Mouse (Mus musculus) midbrain, embryonic 14.5 days (tissue): ENCODE measurements at regions not wholly inside any gene's neighbourhood (a gene's known extent, or its start where the extent isn't known, plus 50 kb on each side); places are given as distances from the start of the nearest gene placed in this dataset.

ENCODE experiments used
- ATAC-seq: fragments of 200-750 bp; cut with Nextera tagmentation; 2 replicates; pipeline ENCODE4 v1.8.0; 2017; ENCODE audit warnings: moderate number of reproducible peaks, moderate library complexity; ENCODE audit not compliant: low FRiP score, low TSS enrichment
- DNase-seq: peaks from one replicate; pipeline ENCODE4 v3.0.0-alpha.2; 2015
- H3K27ac ChIP-seq: fragments of 300-500 bp; sonication (generic); replicated peaks from 2 replicates; pipeline ENCODE4 v1.5.1; 2014; ENCODE audit warnings: mild to moderate bottlenecking, low read depth, low read length, moderate library complexity
- H3K27me3 ChIP-seq: fragments of 300-500 bp; sonication (generic); 2 replicates; pipeline ENCODE4 v1.6.1; 2014; ENCODE audit warnings: low read length, control low read depth, mixed read lengths; ENCODE audit not compliant: control insufficient read depth, insufficient read depth
- H3K36me3 ChIP-seq: fragments of 300-500 bp; sonication (generic); 2 replicates; pipeline ENCODE4 v1.6.1; 2014; ENCODE audit warnings: low read length, control low read depth; ENCODE audit not compliant: control insufficient read depth, insufficient read depth
- H3K4me1 ChIP-seq: fragments of 300-500 bp; sonication (generic); 2 replicates; pipeline ENCODE4 v1.6.1; 2014; ENCODE audit warnings: mild to moderate bottlenecking, antibody characterized with exemption, low read length, control low read depth; ENCODE audit not compliant: control insufficient read depth, insufficient read depth
- H3K4me2 ChIP-seq: fragments of 300-500 bp; sonication (generic); 2 replicates; pipeline ENCODE4 v1.6.1; 2014; ENCODE audit warnings: mild to moderate bottlenecking, low read length, moderate library complexity
- H3K4me3 ChIP-seq: fragments of 300-500 bp; sonication (generic); replicated peaks from 2 replicates; pipeline ENCODE4 v1.5.1; 2014; ENCODE audit warnings: low read depth, low read length
- H3K9ac ChIP-seq: fragments of 300-500 bp; sonication (generic); replicated peaks from 2 replicates; pipeline ENCODE4 v1.6.1; 2014; ENCODE audit warnings: mild to moderate bottlenecking, low read length, moderate library complexity
- H3K9me3 ChIP-seq: fragments of 300-500 bp; sonication (generic); 2 replicates; pipeline ENCODE4 v1.6.1; 2016; ENCODE audit warnings: low read length, control low read depth, mixed read lengths; ENCODE audit not compliant: control insufficient read depth
- WGBS: fragments of 180-500 bp; shearing (Covaris S2); extraction: QIAGEN DNeasy Blood & Tissue Kit; methylation state at CpG from one replicate; pipeline ENCODE4 v1.1.7; 2014; 5-methylcytosine and 5-hydroxymethylcytosine counted together

GRCm38 (mm10) chr5:119373774-119374700 is 296.4 kb upstream of the Tbx3 start:
- H3K4me1 ChIP-seq = peaks cover 5% of the 10 kb centered on the region; the same call in 1 of the 2 replicates
- WGBS = 89% methylated on average over 24 of the region's 24 CpGs
- no peaks in the 10 kb centered on the region for H3K36me3 ChIP-seq
- H3K9ac ChIP-seq = no peak overlapping the region
- H3K27ac ChIP-seq = no peak overlapping the region
- no peaks in the 10 kb centered on the region for H3K9me3 ChIP-seq
- ATAC-seq (no peak), DNase-seq (no peak)
- H3K27me3 ChIP-seq = no peaks in the 10 kb centered on the region
- no peak overlapping the region for H3K4me3 ChIP-seq
- H3K4me2 ChIP-seq = no peak overlapping the region

GRCm38 (mm10) chr5:119374861-119375260 is 295.6 kb upstream of the Tbx3 start:
- Histone ChIP-seq H3K4me3 (no peak overlapping the region), H3K36me3 (no peaks in the 10 kb centered on the region), H3K27ac (no peak overlapping the region), H3K4me2 (no peak overlapping the region), H3K9me3 (no peaks in the 10 kb centered on the region), H3K27me3 (no peaks in the 10 kb centered on the region), H3K9ac (no peak overlapping the region), H3K4me1 (peaks cover 5% of the 10 kb centered on the region; the same call in 1 of the 2 replicates)
- ATAC-seq (no peak), DNase-seq (no peak)
- 90% methylated on average over 3 of the region's 3 CpGs for WGBS

- Histone ChIP-seq H3K4me1 (no peaks in the 10 kb centered on the region), H3K27ac (no peak overlapping the region), H3K36me3 (no peaks in the 10 kb centered on the region), H3K4me3 (no peak overlapping the region), H3K27me3 (no peaks in the 10 kb centered on the region), H3K4me2 (no peak overlapping the region), H3K9ac (no peak overlapping the region), H3K9me3 (0 out of 2 replicates have a peak, but pooled peaks cover 3% of the 10 kb centered on the region)
- DNase-seq (no peak), ATAC-seq (no peak)
- WGBS = 42% methylated on average over 8 of the region's 8 CpGs
These were observed 292.2 kb upstream of the Tbx3 start for GRCm38 (mm10) chr5:119378261-119378660.

- WGBS = 81% methylated on average over 6 of the region's 6 CpGs
- no peaks in the 10 kb centered on the region for H3K27me3 ChIP-seq
- no peak for ATAC-seq
These were observed 290.5 kb upstream of the Tbx3 start for GRCm38 (mm10) chr5:119379915-119380432.

GRCm38 (mm10) chr5:119381495-119381894 is 289.0 kb upstream of the Tbx3 start:
- H3K9me3 ChIP-seq = 0 out of 2 replicates have a peak, but pooled peaks cover 3% of the 10 kb centered on the region
- no peak for ATAC-seq
- H3K4me2 ChIP-seq = no peak overlapping the region
- H3K27ac ChIP-seq = no peak overlapping the region
- H3K4me1 ChIP-seq = no peaks in the 10 kb centered on the region
- no peaks in the 10 kb centered on the region for H3K27me3 ChIP-seq
- no peak overlapping the region for H3K9ac ChIP-seq
- 22% methylated on average over 12 of the region's 12 CpGs for WGBS
- no peaks in the 10 kb centered on the region for H3K36me3 ChIP-seq
- no peak overlapping the region for H3K4me3 ChIP-seq
- no peak for DNase-seq

More at GRCm38 (mm10) chr5:119379915-119380432, 290.5 kb upstream of the Tbx3 start:
- no peak overlapping the region for H3K4me3 ChIP-seq
- H3K9ac ChIP-seq = no peak overlapping the region
- H3K4me1 ChIP-seq = no peaks in the 10 kb centered on the region
- no peak overlapping the region for H3K4me2 ChIP-seq
- no peak overlapping the region for H3K27ac ChIP-seq
- H3K36me3 ChIP-seq = no peaks in the 10 kb centered on the region
- no peak for DNase-seq
- H3K9me3 ChIP-seq = 0 out of 2 replicates have a peak, but pooled peaks cover 3% of the 10 kb centered on the region

GRCm38 (mm10) chr5:119385506-119385905 is 285.0 kb upstream of the Tbx3 start:
- WGBS = 98% methylated on average over 10 of the region's 10 CpGs
- H3K4me1 ChIP-seq = no peaks in the 10 kb centered on the region
- no peak overlapping the region for H3K4me2 ChIP-seq
- no peaks in the 10 kb centered on the region for H3K27me3 ChIP-seq
- 0 out of 2 replicates have a peak, but pooled peaks cover 3% of the 10 kb centered on the region for H3K9me3 ChIP-seq
- H3K9ac ChIP-seq = no peak overlapping the region
- DNase-seq (no peak), ATAC-seq (no peak)
- H3K27ac ChIP-seq = no peak overlapping the region
- H3K4me3 ChIP-seq = no peak overlapping the region
- no peaks in the 10 kb centered on the region for H3K36me3 ChIP-seq

GRCm38 (mm10) chr5:119386821-119387220 is 283.6 kb upstream of the Tbx3 start:
- H3K36me3 ChIP-seq = no peaks in the 10 kb centered on the region
- H3K9me3 ChIP-seq = 0 out of 2 replicates have a peak, but pooled peaks cover 2% of the 10 kb centered on the region
- H3K4me2 ChIP-seq = no peak overlapping the region
- no peak overlapping the region for H3K9ac ChIP-seq
- ATAC-seq (no peak), DNase-seq (no peak)
- no peaks in the 10 kb centered on the region for H3K4me1 ChIP-seq
- no peak overlapping the region for H3K27ac ChIP-seq
- WGBS = 45% methylated on average over 8 of the region's 8 CpGs
- no peak overlapping the region for H3K4me3 ChIP-seq
- H3K27me3 ChIP-seq = no peaks in the 10 kb centered on the region

GRCm38 (mm10) chr5:119387261-119387660 is 283.2 kb upstream of the Tbx3 start:
- H3K9ac ChIP-seq = no peak overlapping the region
- ATAC-seq (no peak), DNase-seq (no peak)
- H3K36me3 ChIP-seq = no peaks in the 10 kb centered on the region
- no peaks in the 10 kb centered on the region for H3K9me3 ChIP-seq
- H3K27me3 ChIP-seq = no peaks in the 10 kb centered on the region
- no peak overlapping the region for H3K4me3 ChIP-seq
- H3K4me2 ChIP-seq = no peak overlapping the region
- 60% methylated on average over 2 of the region's 2 CpGs for WGBS
- no peak overlapping the region for H3K27ac ChIP-seq
- H3K4me1 ChIP-seq = no peaks in the 10 kb centered on the region
